Mouse (Mus musculus) liver, adult 2 months (tissue): ENCODE measurements at regions not wholly inside any gene's neighbourhood (a gene's known extent, or its start where the extent isn't known, plus 50 kb on each side); places are given as distances from the start of the nearest gene placed in this dataset.

Source experiments
- CTCF ChIP-seq: fragments of 200-500 bp; IDR thresholded peaks from 2 replicates; pipeline ENCODE4 v1.5.1; 2011; ENCODE audit warnings: low read depth, low read length, control low read depth
- POLR2A ChIP-seq: fragments of 200-500 bp; IDR thresholded peaks from 2 replicates; pipeline ENCODE4 v1.6.1; 2011; ENCODE audit warnings: low read length, control low read depth; ENCODE audit not compliant: insufficient read depth; ENCODE audit errors: extremely low read depth

GRCm38 (mm10) chr16:79450871-79451270 lies 360.0 kb upstream of the Tmprss15 start:
- TF ChIP-seq POLR2A (no peak), CTCF (no peak)
